ENCODE assay signal across 7 mouse cellular contexts in genomic region chr1:86441980-86442831, GRCm38 (mm10). TPM values are rescaled to one million over a fixed set of nuclear protein-coding genes. Genes with fewer than 3 reads are reported as not detected.
DNase-seq lines count a peak whose midpoint lies in the region; ATAC-seq lines count a peak whose summit lies in the region.

No protein-coding gene starts in this region.

- peak overlapping the region; percentile 99 for H3K27ac ChIP-seq in intestine, embryonic 15.5 days
- peak overlapping the region; percentile 98 for H3K27ac ChIP-seq in midbrain, embryonic 10.5 days (replicated peaks)

- under 1% methylated on average over 81 of the region's 81 CpGs for WGBS in intestine, embryonic 15.5 days
- under 1% methylated on average over 80 of the region's 81 CpGs for WGBS in midbrain, embryonic 10.5 days

- peaks cover 43% of the 10 kb centered on the region for H3K4me1 ChIP-seq in intestine, embryonic 15.5 days (replicated peaks)
- peaks cover 62% of the 10 kb centered on the region for H3K4me1 ChIP-seq in midbrain, embryonic 10.5 days

- H3K36me3 ChIP-seq in intestine, embryonic 15.5 days, result no peaks in the 10 kb centered on the region
- no peaks in the 10 kb centered on the region for H3K36me3 ChIP-seq in midbrain, embryonic 10.5 days

- no peaks in the 10 kb centered on the region for H3K9me3 ChIP-seq in intestine, embryonic 15.5 days
- H3K9me3 ChIP-seq in midbrain, embryonic 10.5 days (replicated peaks), result no peaks in the 10 kb centered on the region

- peak; percentile 91 to 94 for DNase-seq in adrenal gland, adult 18-20 months (ENCODE audit: low spot score in 2 of 2)
- DNase-seq in embryo, embryonic 11 days, result peak; percentile 92
- peak; percentile 87 for DNase-seq in gastrocnemius, postnatal 25 days
- DNase-seq in left cerebral cortex, postnatal 36 days (ENCODE audit: low spot score in 2 of 2), result peak; percentile 89
- peak; percentile 91 for DNase-seq in midbrain, embryonic 10.5 days (ENCODE audit: low spot score)
- DNase-seq in right cerebral cortex, postnatal 4 days, result peak; percentile 83

- peak overlapping the region; percentile 48 for H3K4me3 ChIP-seq in intestine, embryonic 15.5 days (replicated peaks)
- H3K4me3 ChIP-seq in midbrain, embryonic 10.5 days, result peak overlapping the region; percentile 61

- H3K4me2 ChIP-seq in intestine, embryonic 15.5 days (replicated peaks), result peak overlapping the region; percentile 92

- H3K27me3 ChIP-seq in intestine, embryonic 15.5 days (replicated peaks), result no peaks in the 10 kb centered on the region
- peaks cover 6% of the 10 kb centered on the region; the same call in 1 of the 2 replicates for H3K27me3 ChIP-seq in midbrain, embryonic 10.5 days (ENCODE audit: low read depth, poor library complexity, severe bottlenecking)

- intact Hi-C loops in left cerebral cortex, postnatal 36 days (cut with DNase I), result loop anchor here (1.0 kb wide), 1 partner anchor 45 kb away; no protein-coding TSS in a partner anchor

- H3K9ac ChIP-seq in intestine, embryonic 15.5 days, result peak overlapping the region; percentile 82

- ATAC-seq in intestine, embryonic 15.5 days, result peak; percentile 65

RNA-seq across cellular contexts. Expression of gene Tex44, which starts 16.1 kb away (rescaled TPM):
- not detected for total RNA-seq in adrenal gland, adult 18-20 months (2021)
- total RNA-seq in gastrocnemius, postnatal 25 days (2021), result not detected
- polyA plus RNA-seq in intestine, embryonic 15.5 days (2015; fragmentation: Nextera tagmentation; extraction: Ambion mirVana), result not detected in 2 replicates
- not detected for total RNA-seq in left cerebral cortex, postnatal 36 days (2021)
- polyA plus RNA-seq in midbrain, embryonic 10.5 days (2016; fragmentation: Nextera tagmentation; extraction: Ambion mirVana), result 0.07 and 0.11 TPM in 2 replicates

RNA-seq across cellular contexts. Expression of gene Nmur1, which starts 16.2 kb away (rescaled TPM):
- total RNA-seq in adrenal gland, adult 18-20 months (2021), result not detected
- not detected for total RNA-seq in gastrocnemius, postnatal 25 days (2021)
- polyA plus RNA-seq in intestine, embryonic 15.5 days (2015; fragmentation: Nextera tagmentation; extraction: Ambion mirVana), result 0.27 and 0.36 TPM in 2 replicates
- not detected for total RNA-seq in left cerebral cortex, postnatal 36 days (2021)
- polyA plus RNA-seq in midbrain, embryonic 10.5 days (2016; fragmentation: Nextera tagmentation; extraction: Ambion mirVana), result not detected in 2 replicates

Comparison
In these comparisons a context has a peak if more than half of its experiments do, and no peak if none do; other contexts are left out.
1. Peak in every context shown above with its lines: DNase-seq, ATAC-seq, H3K4me3 ChIP-seq and H3K27ac ChIP-seq.